Mouse (Mus musculus) cerebellum, adult 2 months (tissue): ENCODE measurements around the gene Hist1h3f. TPM values are rescaled to one million over a fixed set of nuclear protein-coding genes. Genes with fewer than 3 reads are reported as not detected.
"Not testable (repeated sequence)": the region's sequence is repeated elsewhere in the genome, so short reads cannot be mapped to it uniquely, and the experiment has no call there.

Experiments used
- DNase-seq, 2 experiments: peaks; one replicate each; pipeline ENCODE4 v3.0.0; 2021
- H3K27ac ChIP-seq: fragments of 200-500 bp; 2 replicates; pipeline ENCODE4 v1.5.1; 2012; ENCODE audit warnings: low read length, control low read depth, inconsistent platforms; ENCODE audit not compliant: insufficient read depth
- H3K27me3 ChIP-seq: fragments of 200-500 bp; 2 replicates; pipeline ENCODE4 v1.6.1; 2012; ENCODE audit warnings: inconsistent platforms, mild to moderate bottlenecking, low read length, moderate library complexity; ENCODE audit not compliant: control insufficient read depth, insufficient read depth
- H3K4me1 ChIP-seq: fragments of 200-500 bp; 2 replicates; pipeline ENCODE4 v1.6.1; 2011; ENCODE audit warnings: low read length; ENCODE audit not compliant: control insufficient read depth, insufficient read depth
- H3K4me3 ChIP-seq: fragments of 200-500 bp; replicated peaks from 2 replicates; pipeline ENCODE3; 2011; ENCODE audit warnings: mild to moderate bottlenecking, low read depth, low read length, control low read depth; ENCODE audit not compliant: insufficient read depth
- CTCF ChIP-seq: fragments of 200-500 bp; IDR thresholded peaks from 2 replicates; pipeline ENCODE4 v1.5.1; 2011; ENCODE audit warnings: low read depth, mild to moderate bottlenecking, control low read depth, low read length, moderate library complexity, borderline replicate concordance; ENCODE audit not compliant: insufficient read depth
- POLR2A ChIP-seq: fragments of 200-500 bp; IDR thresholded peaks from 2 replicates; pipeline ENCODE4 v1.6.1; 2011; ENCODE audit warnings: low read length, control low read depth, borderline replicate concordance; ENCODE audit not compliant: insufficient read depth
- WGBS: fragments of 180-500 bp; shearing (Covaris S2); methylation state at CpG from one replicate; pipeline ENCODE4 v1.1.7; 2018; 5-methylcytosine and 5-hydroxymethylcytosine counted together
- polyA plus RNA-seq: library from polyadenylated mRNA; depleted of rRNA; stranded (reverse); fragments of >200 nt; gene quantifications from 2 replicates; pipeline ENCODE4 v1.2.3, GENCODE M21; 2012

The Hist1h3f gene
- polyA plus RNA-seq, 1 experiment, result 0.33 TPM

- DNase-seq, result peak; percentile 42 to 53
- Histone ChIP-seq H3K4me3 (peak within 1 kb of the TSS; percentile 44), H3K27me3 (no peaks in the 10 kb centered on the region), H3K4me1 (no peaks in the 10 kb centered on the region), H3K27ac (no peak within 1 kb of the TSS)
- 2% methylated on average over 18 of the region's 18 CpGs for WGBS
- TF ChIP-seq CTCF (no peak), POLR2A (no peak)
These were observed 31.5 kb downstream of the Hist1h3f start, which contains the start of gene Hist1h3d for GRCm38 (mm10) chr13:23575271-23575851. Gene Hist1h3d (plus strand): TSS chr13:23575763.

- peak overlapping the region; percentile 44 for H3K4me3 ChIP-seq
- not testable (repeated sequence) for H3K4me1 ChIP-seq, H3K27me3 ChIP-seq, H3K27ac ChIP-seq
- DNase-seq, result peak in 1 of 2 experiments; percentile 32
- WGBS, result 14% methylated on average over 13 of the region's 40 CpGs
These were observed 32.0 kb downstream of the Hist1h3f start for GRCm38 (mm10) chr13:23575864-23576313.

- no peak overlapping the region for H3K27ac ChIP-seq
- TF ChIP-seq CTCF (no peak), POLR2A (no peak)
- H3K4me1 ChIP-seq, result no peaks in the 10 kb centered on the region
- WGBS, result 77% methylated on average over 7 of the region's 7 CpGs
- no peak for DNase-seq
- H3K4me3 ChIP-seq, result no peak overlapping the region
- H3K27me3 ChIP-seq, result no peaks in the 10 kb centered on the region
These were observed 32.6 kb downstream of the Hist1h3f start for GRCm38 (mm10) chr13:23576351-23576881.

- H3K27me3 ChIP-seq, result no peaks in the 10 kb centered on the region
- WGBS, result 76% methylated on average over 6 of the region's 6 CpGs
- DNase-seq, result no peak
- H3K27ac ChIP-seq, result no peak overlapping the region
- no peak overlapping the region for H3K4me3 ChIP-seq
- no peaks in the 10 kb centered on the region for H3K4me1 ChIP-seq
- TF ChIP-seq CTCF, result no peak
- no peak for TF ChIP-seq POLR2A
These were observed 33.2 kb downstream of the Hist1h3f start for GRCm38 (mm10) chr13:23576906-23577639.

GRCm38 (mm10) chr13:23577835-23578234 is 34.0 kb downstream of the Hist1h3f start:
- no peak overlapping the region for H3K4me3 ChIP-seq
- H3K27me3 ChIP-seq, result no peaks in the 10 kb centered on the region
- no peaks in the 10 kb centered on the region for H3K4me1 ChIP-seq
- TF ChIP-seq POLR2A (no peak), CTCF (no peak)
- DNase-seq, result no peak
- WGBS, result 92% methylated on average over 1 of the region's 1 CpGs
- H3K27ac ChIP-seq, result no peak overlapping the region

- Histone ChIP-seq H3K4me1 (no peaks in the 10 kb centered on the region), H3K27me3 (no peaks in the 10 kb centered on the region), H3K27ac (no peak within 1 kb of the TSS), H3K4me3 (peak within 1 kb of the TSS; percentile 56)
- no peak for TF ChIP-seq CTCF
- peak; percentile 99 for TF ChIP-seq POLR2A
- peak; percentile 95 to 98 for DNase-seq
- 2% methylated on average over 43 of the region's 43 CpGs for WGBS
These were observed 37.8 kb downstream of the Hist1h3f start, which contains the start of gene Hist1h4d for GRCm38 (mm10) chr13:23581408-23582218. Gene Hist1h4d (plus strand): TSS chr13:23581598.

GRCm38 (mm10) chr13:23582219-23583056 is 38.6 kb downstream of the Hist1h3f start:
- WGBS, result 25% methylated on average over 6 of the region's 6 CpGs
- Histone ChIP-seq H3K27me3 (no peaks in the 10 kb centered on the region), H3K4me3 (no peak overlapping the region), H3K27ac (no peak overlapping the region), H3K4me1 (no peaks in the 10 kb centered on the region)
- no peak for TF ChIP-seq POLR2A
- TF ChIP-seq CTCF, result no peak
- no peak for DNase-seq
